Mouse (Mus musculus) intestine, embryonic 16.5 days (tissue): ENCODE measurements around the gene Defb25. TPM values are rescaled to one million over a fixed set of nuclear protein-coding genes. Genes with fewer than 3 reads are reported as not detected.

ENCODE experiments used
- ATAC-seq: fragments of 200-750 bp; cut with Nextera tagmentation; 2 replicates; pipeline ENCODE4 v1.8.0; 2017; ENCODE audit warnings: moderate TSS enrichment, moderate library complexity
- H3K27ac ChIP-seq: fragments of 300-500 bp; sonication (generic); 2 replicates; pipeline ENCODE4 v1.5.1; 2014; ENCODE audit warnings: mild to moderate bottlenecking, low read length
- H3K27me3 ChIP-seq: fragments of 300-500 bp; sonication (generic); replicated peaks from 2 replicates; pipeline ENCODE4 v1.6.1; 2014; ENCODE audit warnings: low read length, control low read depth, mixed read lengths; ENCODE audit not compliant: control insufficient read depth, insufficient read depth
- H3K36me3 ChIP-seq: fragments of 300-500 bp; sonication (generic); 2 replicates; pipeline ENCODE4 v1.6.1; 2014; ENCODE audit warnings: low read length, control low read depth; ENCODE audit not compliant: control insufficient read depth, insufficient read depth
- H3K4me1 ChIP-seq: fragments of 300-500 bp; sonication (generic); 2 replicates; pipeline ENCODE4 v1.6.1; 2014; ENCODE audit warnings: low read length, control low read depth, mixed read lengths; ENCODE audit not compliant: control insufficient read depth, insufficient read depth
- H3K4me2 ChIP-seq: fragments of 300-500 bp; sonication (generic); 2 replicates; pipeline ENCODE4 v1.6.1; 2014; ENCODE audit warnings: low read depth, low read length, control low read depth
- H3K4me3 ChIP-seq: fragments of 300-500 bp; sonication (generic); 2 replicates; pipeline ENCODE4 v1.5.1; 2014; ENCODE audit warnings: mild to moderate bottlenecking, low read length
- H3K9ac ChIP-seq: fragments of 300-500 bp; sonication (generic); 2 replicates; pipeline ENCODE4 v1.6.1; 2014; ENCODE audit warnings: low read depth, low read length
- H3K9me3 ChIP-seq: fragments of 300-500 bp; sonication (generic); 2 replicates; pipeline ENCODE4 v1.6.1; 2016; ENCODE audit warnings: low read length, control low read depth; ENCODE audit not compliant: control insufficient read depth
- WGBS: fragments of 180-500 bp; shearing (Covaris S2); extraction: QIAGEN DNeasy Blood & Tissue Kit; methylation state at CpG from one replicate; pipeline ENCODE4 v1.1.7; 2014; 5-methylcytosine and 5-hydroxymethylcytosine counted together
- polyA plus RNA-seq: library from polyadenylated mRNA; unstranded; fragments of >200 nt; fragmentation: Nextera tagmentation; extraction: Ambion mirVana; gene quantifications from 2 replicates; pipeline ENCODE4 v1.2.1, GENCODE M21; 2015

Defb25 gene
- polyA plus RNA-seq, 1 experiment from 2014 or later = 0.61 TPM

DNA sequence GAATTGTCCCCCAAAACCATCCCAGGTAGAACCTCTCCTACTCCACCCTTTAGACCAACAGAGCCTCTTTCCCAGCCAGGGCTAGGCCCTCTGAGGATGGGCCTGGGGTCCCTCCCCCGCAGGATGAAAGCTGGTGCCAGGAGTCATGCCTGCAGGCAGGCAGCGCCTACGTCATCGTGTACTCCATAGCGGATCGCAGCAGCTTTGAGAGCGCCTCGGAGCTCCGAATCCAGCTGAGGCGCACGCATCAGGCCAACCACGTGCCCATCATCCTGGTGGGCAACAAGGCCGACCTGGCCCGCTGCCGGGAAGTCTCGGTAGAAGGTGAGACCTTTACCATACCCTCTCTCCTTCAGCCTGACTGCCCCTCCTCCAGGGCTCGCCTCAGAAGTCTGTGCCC lies 10.5 kb upstream of the Defb25 start:
- no peak overlapping the region for H3K4me3 ChIP-seq
- no peaks in the 10 kb centered on the region for H3K36me3 ChIP-seq
- H3K4me2 ChIP-seq = no peak overlapping the region
- H3K9me3 ChIP-seq = no peaks in the 10 kb centered on the region
- 0 out of 2 replicates have a peak overlapping the region, but pooled peaks have one; percentile 27 for H3K9ac ChIP-seq
- peaks cover 8% of the 10 kb centered on the region for H3K4me1 ChIP-seq
- WGBS = 31% methylated on average over 17 of the region's 17 CpGs
- ATAC-seq = 0 out of 2 replicates have a peak, but pooled peaks have one; percentile 21
- H3K27ac ChIP-seq = no peak overlapping the region
- 0 out of 2 replicates have a peak, but pooled peaks cover 5% of the 10 kb centered on the region for H3K27me3 ChIP-seq

- Histone ChIP-seq H3K9me3 (no peaks in the 10 kb centered on the region), H3K4me1 (peaks cover 8% of the 10 kb centered on the region), H3K27me3 (peaks cover 22% of the 10 kb centered on the region), H3K4me2 (no peak overlapping the region), H3K36me3 (no peaks in the 10 kb centered on the region), H3K27ac (no peak overlapping the region), H3K9ac (no peak overlapping the region), H3K4me3 (no peak overlapping the region)
- no peak for ATAC-seq
- 83% methylated on average over 6 of the region's 6 CpGs for WGBS
Measured at GRCm38 (mm10) chr2:152629904-152630303, 7.1 kb upstream of the Defb25 start.

GRCm38 (mm10) chr2:152629239-152629638 lies 6.4 kb upstream of the Defb25 start:
- ATAC-seq = no peak
- H3K4me1 ChIP-seq = peaks cover 8% of the 10 kb centered on the region
- no peaks in the 10 kb centered on the region for H3K9me3 ChIP-seq
- no peak overlapping the region for H3K9ac ChIP-seq
- H3K27me3 ChIP-seq = peaks cover 19% of the 10 kb centered on the region
- WGBS = 40% methylated on average over 3 of the region's 3 CpGs
- H3K4me3 ChIP-seq = no peak overlapping the region
- no peaks in the 10 kb centered on the region for H3K36me3 ChIP-seq
- H3K4me2 ChIP-seq = no peak overlapping the region
- no peak overlapping the region for H3K27ac ChIP-seq

- Histone ChIP-seq H3K36me3 (no peaks in the 10 kb centered on the region), H3K9ac (peak overlapping the region; percentile 11; the same call in 1 of the 2 replicates), H3K9me3 (no peaks in the 10 kb centered on the region), H3K27ac (no peak overlapping the region), H3K27me3 (peaks cover 18% of the 10 kb centered on the region), H3K4me3 (peak overlapping the region; percentile 52), H3K4me2 (peak overlapping the region; percentile 72), H3K4me1 (no peaks in the 10 kb centered on the region; the same call in 1 of the 2 replicates)
- WGBS = 44% methylated on average over 17 of the region's 17 CpGs
- ATAC-seq = no peak
Measured at GRCm38 (mm10) chr2:152628066-152628465, 5.2 kb upstream of the Defb25 start.

GRCm38 (mm10) chr2:152626774-152627591 lies 4.1 kb upstream of the Defb25 start, which contains the start of gene Rem1:
Gene Rem1 (plus strand): TSS chr2:152626951.
- H3K9me3 ChIP-seq = no peaks in the 10 kb centered on the region
- ATAC-seq = peak; percentile 59
- H3K4me3 ChIP-seq = peak within 1 kb of the TSS; percentile 52
- H3K4me2 ChIP-seq = peak within 1 kb of the TSS; percentile 72
- H3K27me3 ChIP-seq = peaks cover 18% of the 10 kb centered on the region
- H3K9ac ChIP-seq = peak within 1 kb of the TSS; percentile 61
- no peaks in the 10 kb centered on the region for H3K4me1 ChIP-seq
- 1% methylated on average over 59 of the region's 59 CpGs for WGBS
- 0 out of 2 replicates have a peak within 1 kb of the TSS, but pooled peaks have one; percentile 0 for H3K27ac ChIP-seq
- no peaks in the 10 kb centered on the region for H3K36me3 ChIP-seq

DNA sequence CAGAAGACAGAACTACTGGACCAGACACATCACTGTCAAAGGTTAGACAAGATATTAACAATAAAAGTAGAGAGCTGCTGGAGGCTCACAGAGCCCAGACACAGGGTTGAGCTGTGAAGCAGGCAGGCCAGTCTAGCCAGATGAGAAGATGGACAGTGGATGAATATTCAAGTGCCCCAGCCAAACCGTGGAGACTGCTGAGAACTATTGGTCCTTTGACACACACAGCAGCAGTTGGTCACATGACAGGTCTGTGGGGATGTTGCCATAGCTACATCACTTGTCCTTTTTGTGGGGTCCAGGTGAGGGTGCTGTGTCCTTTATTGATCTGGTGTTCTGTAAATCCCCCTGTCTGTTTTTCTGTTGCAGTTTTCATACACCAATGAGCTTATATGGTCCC lies 2.4 kb upstream of the Defb25 start:
- no peak for ATAC-seq
- no peaks in the 10 kb centered on the region for H3K4me1 ChIP-seq
- no peaks in the 10 kb centered on the region for H3K36me3 ChIP-seq
- H3K9ac ChIP-seq = no peak overlapping the region
- no peak overlapping the region for H3K27ac ChIP-seq
- H3K4me3 ChIP-seq = no peak overlapping the region
- H3K27me3 ChIP-seq = peaks cover 18% of the 10 kb centered on the region
- WGBS = 11% methylated on average over 1 of the region's 1 CpGs
- H3K9me3 ChIP-seq = no peaks in the 10 kb centered on the region
- H3K4me2 ChIP-seq = no peak overlapping the region

- Histone ChIP-seq H3K9ac (no peak overlapping the region), H3K4me2 (no peak overlapping the region), H3K27me3 (peaks cover 18% of the 10 kb centered on the region), H3K4me3 (no peak overlapping the region), H3K4me1 (no peaks in the 10 kb centered on the region), H3K27ac (no peak overlapping the region), H3K36me3 (no peaks in the 10 kb centered on the region), H3K9me3 (no peaks in the 10 kb centered on the region)
- no peak for ATAC-seq
- 78% methylated on average over 2 of the region's 2 CpGs for WGBS
Measured at GRCm38 (mm10) chr2:152624566-152624965, 1.7 kb upstream of the Defb25 start.

DNA sequence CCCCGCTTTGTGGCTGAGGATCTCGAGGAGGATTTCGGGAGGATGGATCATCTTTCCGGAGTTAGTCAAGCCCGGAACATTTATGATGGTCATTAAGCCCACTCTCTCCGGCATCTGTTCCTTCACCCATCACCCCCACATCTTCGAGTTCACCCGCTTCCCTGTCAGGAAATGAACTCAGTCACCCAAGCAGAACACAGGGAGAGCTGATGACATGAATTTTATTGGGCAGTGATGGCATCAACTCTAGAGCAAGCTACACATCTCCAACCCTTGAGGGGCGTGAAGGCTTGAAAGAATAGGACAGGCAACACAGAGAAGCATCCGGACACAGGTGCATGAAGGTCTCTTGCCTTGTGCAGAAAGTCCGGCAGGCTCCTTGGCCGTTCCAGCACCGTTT lies 702 bp downstream of the Defb25 start:
- no peak overlapping the region for H3K9ac ChIP-seq
- peaks cover 13% of the 10 kb centered on the region for H3K27me3 ChIP-seq
- no peaks in the 10 kb centered on the region for H3K4me1 ChIP-seq
- ATAC-seq = no peak
- H3K4me3 ChIP-seq = no peak overlapping the region
- no peaks in the 10 kb centered on the region for H3K9me3 ChIP-seq
- H3K36me3 ChIP-seq = no peaks in the 10 kb centered on the region
- H3K27ac ChIP-seq = no peak overlapping the region
- 84% methylated on average over 13 of the region's 13 CpGs for WGBS
- no peak overlapping the region for H3K4me2 ChIP-seq

- H3K9me3 ChIP-seq = no peaks in the 10 kb centered on the region
- no peak for ATAC-seq
- WGBS = 68% methylated on average over 9 of the region's 9 CpGs
- no peaks in the 10 kb centered on the region for H3K36me3 ChIP-seq
- no peak overlapping the region for H3K9ac ChIP-seq
- no peaks in the 10 kb centered on the region for H3K4me1 ChIP-seq
- H3K27ac ChIP-seq = no peak overlapping the region
- H3K27me3 ChIP-seq = peaks cover under 1% of the 10 kb centered on the region; the same call in 1 of the 2 replicates
- H3K4me2 ChIP-seq = no peak overlapping the region
- H3K4me3 ChIP-seq = no peak overlapping the region
Measured at GRCm38 (mm10) chr2:152620367-152621134, 2.3 kb downstream of the Defb25 start.
